Mouse (Mus musculus): ENCODE measurements around the gene Tnc.

The Tnc gene

DNA sequence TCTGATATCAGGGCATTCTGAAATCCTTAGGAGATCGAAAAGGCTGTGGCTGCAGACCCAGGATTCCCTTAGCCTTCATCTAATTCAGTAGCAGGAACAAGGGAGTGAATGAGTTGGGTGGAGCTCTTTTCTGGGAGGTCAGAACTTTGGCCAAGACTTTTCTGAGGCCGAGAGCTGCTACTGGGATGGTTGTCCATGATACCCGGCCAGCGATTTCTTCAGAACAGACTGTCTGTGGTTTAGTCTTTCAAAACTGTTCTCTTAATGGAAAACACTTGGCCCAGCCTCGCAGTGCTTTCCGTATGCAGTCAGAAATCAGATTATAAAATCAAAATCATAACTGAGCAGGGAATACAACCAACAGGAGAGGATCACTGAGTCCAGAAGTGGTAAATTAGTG is 21.2 kb downstream of the Tnc start:
- in situ Hi-C loops (cut with MboI; ENCODE audit: low sequenced_read_pairs): no loop called here

DNA sequence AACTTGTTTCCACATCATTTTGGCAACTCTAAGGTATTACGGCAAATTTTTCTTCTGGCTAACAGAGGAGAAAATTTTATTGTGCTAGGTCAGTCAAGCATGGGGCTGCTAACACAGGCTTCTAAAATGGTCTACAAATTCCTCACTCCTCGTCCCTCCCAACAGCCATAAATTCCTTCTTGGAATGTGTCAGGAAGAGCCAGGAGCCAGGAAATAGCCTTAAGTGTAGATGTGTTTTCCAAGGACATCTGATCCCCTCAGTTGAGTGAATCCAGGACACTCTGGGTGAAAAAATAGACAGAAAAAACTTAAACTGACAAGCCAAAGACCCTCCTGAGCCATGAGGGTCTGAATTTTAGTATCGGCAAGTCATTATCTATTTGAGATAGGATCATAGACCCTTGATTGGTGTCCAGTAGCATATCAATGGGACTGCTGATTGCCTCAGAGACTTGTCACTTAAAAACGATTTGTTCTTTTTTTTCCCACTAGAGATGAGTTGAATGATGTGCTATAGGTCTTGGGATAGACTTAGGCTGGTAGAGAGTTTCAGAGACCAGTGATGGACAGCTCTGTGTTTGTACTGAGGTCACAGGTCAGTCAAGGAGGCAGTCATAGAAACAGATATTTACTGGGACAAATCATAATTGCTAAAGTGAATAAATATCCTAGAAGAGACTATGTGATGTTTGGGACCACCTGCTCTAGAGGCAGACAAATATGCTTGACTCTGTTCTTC is 22.6 kb downstream of the Tnc start:
- in situ Hi-C loops (cut with MboI; ENCODE audit: low sequenced_read_pairs): no loop called here

DNA sequence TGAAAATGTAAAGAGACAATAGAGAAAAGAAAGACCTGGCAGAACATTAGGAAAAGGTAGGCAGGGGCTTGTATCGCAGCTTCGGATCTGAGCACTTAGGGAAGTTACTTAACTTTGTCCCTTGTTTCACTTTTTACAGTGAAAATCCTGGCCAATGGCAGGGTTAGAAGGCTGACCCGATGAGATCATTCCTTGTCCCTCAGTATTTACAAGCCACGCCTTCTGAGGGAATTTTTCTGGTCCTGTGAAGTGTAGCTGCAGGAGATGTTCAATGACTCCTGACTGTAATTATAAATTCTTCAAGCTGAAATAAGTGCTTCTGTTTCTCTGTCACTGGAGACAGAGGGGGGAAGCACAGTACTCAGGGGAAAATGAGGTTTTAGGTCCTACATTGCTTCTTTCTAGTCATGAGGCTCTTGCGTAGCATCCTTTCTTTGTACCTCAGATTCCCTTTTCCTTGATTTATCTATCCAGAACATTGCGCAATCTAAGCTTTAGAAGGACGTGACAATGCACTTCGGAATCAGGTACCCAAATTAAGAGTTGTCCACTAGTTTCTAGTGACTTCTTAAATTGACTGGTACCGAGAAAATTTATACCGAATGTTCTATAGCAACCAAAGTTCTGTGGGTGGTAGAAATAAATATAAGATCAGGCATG is 25.8 kb downstream of the Tnc start:
- in situ Hi-C loops (cut with MboI; ENCODE audit: low sequenced_read_pairs): no loop called here

DNA sequence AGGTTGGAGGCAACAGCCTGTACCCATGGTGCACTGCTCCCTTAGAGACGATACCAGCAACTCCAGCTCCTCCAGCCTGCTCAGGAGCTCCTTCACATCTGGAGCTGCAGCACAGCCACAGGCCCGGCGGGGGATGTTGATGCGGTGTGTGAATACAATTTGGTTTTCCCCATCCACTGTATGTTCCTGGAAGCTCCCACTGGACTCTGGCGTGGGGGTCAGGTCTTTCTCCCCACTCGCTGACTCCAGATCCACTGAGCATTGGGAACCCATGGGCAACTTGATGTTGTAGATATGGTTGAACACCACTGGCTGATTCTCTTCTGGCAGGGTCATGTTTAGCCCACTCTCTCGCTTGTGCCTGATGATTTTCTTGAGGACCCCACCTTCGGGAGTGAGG is 26.7 kb downstream of the Tnc start:
- in situ Hi-C loops (cut with MboI; ENCODE audit: low sequenced_read_pairs): no loop called here

DNA sequence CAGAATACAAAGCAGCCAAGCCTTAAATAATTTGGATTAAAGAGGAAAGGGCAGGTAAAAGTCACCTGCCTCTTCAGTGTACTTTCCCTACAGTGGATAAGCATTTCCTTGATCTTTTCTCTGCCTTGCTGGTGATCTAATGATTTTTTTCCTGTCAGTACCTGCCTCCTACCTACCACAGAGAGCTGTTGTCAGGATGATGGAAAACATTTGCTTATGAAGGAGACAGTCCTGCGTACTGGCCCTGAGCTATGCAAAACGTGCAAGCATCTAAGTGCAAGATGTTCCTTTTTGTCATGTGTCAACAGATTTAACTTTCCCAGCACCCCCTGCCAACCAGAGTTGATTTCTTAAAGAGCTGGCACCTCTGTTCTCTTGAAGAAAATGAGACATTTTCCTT is 35.5 kb downstream of the Tnc start:
- in situ Hi-C loops (cut with MboI; ENCODE audit: low sequenced_read_pairs): no loop called here

DNA sequence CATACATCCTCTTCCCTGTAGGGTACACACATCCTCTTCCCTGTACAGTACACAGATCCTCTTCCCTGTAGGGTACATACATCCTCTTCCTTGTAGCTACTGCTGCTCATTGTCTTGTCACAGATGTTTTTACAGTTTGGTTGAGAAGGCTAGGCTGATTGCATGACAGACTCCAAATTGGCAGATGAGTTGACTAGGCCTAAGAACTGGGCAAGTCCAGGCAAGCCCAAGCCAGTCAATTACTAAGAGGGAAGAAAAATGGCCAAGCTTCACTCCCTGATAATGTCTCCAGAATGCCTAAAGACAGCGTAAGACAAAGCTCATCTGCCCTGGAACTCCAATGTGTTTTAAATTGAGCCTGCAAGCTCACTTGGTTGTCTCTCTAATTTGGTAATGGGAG is 36.9 kb downstream of the Tnc start:
- in situ Hi-C loops (cut with MboI; ENCODE audit: low sequenced_read_pairs): no loop called here

DNA sequence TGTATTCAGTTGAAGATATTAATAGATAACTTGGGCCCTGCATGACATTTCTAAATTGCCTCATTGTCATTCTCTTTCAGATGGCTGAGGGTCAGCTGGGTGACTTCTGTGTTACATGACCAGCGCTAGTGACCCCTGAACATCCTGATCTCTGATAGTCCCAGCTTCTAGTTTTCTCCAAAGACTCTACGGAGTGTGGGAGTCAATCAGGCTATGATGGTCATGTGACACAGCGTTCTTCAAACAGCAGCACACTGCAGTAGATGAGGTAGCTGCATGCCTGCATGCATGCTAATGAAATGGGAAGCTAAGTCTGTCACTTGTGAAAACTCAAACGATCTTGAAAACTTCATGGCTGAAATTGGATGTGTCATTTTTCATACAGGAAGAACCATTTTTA is 41.6 kb downstream of the Tnc start:
- in situ Hi-C loops (cut with MboI; ENCODE audit: low sequenced_read_pairs): no loop called here

DNA sequence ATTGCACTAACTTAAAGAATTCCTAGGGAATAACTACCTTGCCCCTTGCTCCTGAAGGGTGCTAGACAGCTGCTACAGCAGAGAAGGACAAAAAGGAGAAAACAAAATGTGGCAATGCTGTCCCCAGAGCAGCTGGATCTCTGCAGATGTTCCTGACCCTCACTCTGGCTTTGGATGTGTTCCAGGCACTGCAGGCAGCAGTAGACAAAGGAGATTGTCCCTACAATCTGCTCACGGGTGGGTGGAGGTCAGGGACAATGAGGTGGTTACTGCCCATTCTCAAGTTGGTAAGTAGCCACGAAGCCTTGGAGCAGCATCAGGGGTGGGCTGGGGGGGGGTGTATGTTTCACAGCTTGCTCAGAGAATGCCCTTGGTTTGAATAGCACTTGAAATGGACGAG is 43.1 kb downstream of the Tnc start:
- in situ Hi-C loops (cut with MboI; ENCODE audit: low sequenced_read_pairs): no loop called here

DNA sequence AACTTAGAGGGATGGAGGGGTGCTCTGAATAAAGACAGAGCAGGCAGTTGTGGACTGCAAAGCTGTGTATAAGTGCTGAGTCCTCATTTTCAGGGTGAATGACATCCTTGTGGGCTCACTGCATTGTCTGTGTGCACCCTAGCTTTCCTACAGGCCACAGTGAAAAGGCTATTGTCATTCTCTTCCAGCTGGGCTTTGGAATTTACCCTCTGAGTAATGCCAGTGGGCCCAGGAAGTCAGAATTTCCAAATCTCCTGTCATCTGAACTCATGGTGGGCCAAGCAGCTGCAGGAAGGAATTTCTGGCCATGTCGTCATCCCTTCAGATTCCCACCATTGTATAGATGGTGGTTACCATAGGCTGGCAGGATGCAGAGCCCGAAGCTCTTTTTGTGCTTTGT is 44.6 kb downstream of the Tnc start:
- in situ Hi-C loops (cut with MboI; ENCODE audit: low sequenced_read_pairs): no loop called here

DNA sequence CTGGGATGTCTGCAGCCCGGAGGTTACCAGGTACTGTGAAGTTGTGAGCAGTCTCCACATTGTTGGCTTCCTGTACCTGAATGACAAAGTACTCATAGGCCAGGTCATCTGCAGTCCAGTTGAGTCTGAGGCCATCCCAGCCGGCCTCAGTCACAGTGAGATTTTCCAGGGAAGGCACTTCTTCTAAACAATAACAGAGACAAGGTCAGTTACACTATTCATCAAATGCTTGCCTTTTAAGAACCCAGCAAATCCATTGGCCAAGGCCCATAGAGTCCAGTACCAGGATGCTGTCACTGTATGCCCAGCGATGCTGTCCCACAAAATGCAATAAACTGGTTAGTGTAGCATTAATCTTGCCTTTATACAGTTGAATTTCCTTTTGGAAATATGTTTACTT is 46.0 kb downstream of the Tnc start:
- in situ Hi-C loops (cut with MboI; ENCODE audit: low sequenced_read_pairs): no loop called here

DNA sequence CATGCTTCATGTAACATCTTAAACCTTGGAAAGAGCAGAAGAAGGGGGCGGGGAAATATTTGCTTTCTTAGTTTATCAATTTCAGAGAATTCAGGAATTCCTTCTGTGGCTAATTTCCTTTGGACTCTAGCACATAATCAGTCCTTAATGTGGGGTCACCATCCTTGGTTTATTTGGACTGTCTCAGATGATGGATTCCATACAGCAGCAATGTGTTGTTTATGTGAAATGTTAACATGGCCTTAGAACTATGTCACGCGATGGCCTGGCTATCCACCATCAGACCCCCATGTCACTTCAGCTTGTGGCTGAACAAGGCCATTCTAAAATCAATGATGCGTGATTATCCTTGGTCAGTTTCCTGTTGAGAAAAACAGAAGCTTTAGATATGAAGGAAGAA is 46.5 kb downstream of the Tnc start:
- in situ Hi-C loops (cut with MboI; ENCODE audit: low sequenced_read_pairs): no loop called here

DNA sequence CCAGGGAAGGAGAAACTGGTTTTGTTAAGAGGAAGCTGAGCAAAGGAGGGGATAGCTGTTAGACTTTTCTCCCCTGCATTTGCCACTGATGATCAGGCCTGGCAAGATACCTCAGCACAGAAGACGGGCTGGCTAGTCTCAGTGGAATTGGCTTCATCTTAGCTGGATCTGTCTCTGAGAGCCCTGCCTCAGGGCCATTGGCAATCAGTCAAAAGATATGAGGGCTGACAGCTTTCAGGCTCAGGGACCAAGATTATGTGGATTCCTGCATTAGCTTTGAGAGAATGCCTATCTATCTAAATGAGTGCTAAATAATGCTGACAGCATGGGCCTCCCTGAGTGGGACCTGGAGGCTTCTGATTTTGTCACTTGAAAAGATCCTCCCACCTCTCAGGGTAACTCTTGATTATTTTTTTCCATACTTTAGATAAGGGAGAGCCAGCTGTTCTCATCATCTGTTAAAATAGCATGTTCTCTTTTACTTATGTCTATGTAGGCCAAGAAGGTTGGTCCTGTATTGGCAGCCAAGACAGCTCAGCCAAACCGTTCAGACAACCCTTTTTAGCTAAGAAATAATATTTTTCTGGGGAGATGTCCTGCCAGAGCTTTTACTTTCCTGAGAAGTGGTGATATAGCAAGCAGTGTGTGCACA is 53.2 kb downstream of the Tnc start:
- in situ Hi-C loops (cut with MboI; ENCODE audit: low sequenced_read_pairs): no loop called here

DNA sequence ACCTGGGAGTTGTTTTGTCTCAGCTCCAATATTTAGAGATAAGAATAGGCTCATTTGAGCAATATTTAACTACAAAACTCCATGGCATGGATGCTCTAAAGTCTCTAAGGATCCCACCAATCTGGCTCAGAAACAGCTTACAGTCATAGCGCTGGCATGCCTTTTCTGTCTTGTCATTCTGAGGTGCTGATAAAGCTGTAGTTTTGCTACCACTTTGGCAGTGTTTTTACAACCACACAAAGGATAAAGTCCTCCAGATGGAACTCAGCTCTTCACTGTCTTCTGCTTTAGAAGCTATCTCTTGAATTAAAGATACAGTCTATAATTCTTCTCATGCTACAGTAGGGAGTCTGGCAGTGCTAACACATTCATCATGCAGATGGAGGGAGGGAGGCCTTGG is 56.6 kb downstream of the Tnc start:
- in situ Hi-C loops (cut with MboI; ENCODE audit: low sequenced_read_pairs): no loop called here

DNA sequence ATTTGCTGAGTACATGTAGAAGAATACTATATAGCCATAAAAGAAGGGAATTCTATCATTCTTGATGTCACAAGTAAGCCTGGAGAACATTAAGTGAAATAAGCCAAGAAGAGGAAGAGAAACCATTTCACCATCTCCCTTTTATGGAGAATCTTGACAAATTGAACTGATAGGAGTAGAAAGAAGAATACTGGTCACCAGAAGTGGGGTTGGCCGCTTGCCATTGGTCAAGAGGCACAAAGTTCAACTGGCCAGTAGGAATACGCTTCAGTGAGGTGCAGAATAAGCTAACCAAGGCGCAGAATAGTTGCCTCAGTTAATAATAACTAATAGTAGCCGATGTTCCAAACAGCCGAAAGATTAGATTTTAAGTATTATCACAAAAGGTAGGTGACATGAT is 58.7 kb downstream of the Tnc start:
- in situ Hi-C loops (cut with MboI; ENCODE audit: low sequenced_read_pairs): no loop called here

DNA sequence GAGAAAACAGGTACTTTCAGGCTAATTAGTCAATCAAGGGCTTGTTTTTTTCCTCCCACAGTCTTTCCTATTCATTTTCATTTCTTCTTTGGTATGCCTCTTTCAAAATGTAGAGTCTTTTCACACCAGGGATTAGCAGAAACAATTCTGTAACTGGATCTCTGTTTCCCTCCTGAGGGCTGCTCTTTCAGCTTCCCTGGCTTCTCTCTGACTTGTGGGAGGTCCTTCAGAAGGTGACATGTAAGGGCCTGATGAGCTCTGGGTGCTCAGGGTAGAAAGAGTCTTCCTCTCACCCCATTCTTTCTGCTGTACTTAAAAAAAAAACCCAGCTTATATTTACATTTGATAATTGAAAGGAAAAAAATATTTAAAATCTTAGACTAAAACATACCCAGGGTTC is 60.2 kb downstream of the Tnc start:
- in situ Hi-C loops (cut with MboI; ENCODE audit: low sequenced_read_pairs): no loop called here

DNA sequence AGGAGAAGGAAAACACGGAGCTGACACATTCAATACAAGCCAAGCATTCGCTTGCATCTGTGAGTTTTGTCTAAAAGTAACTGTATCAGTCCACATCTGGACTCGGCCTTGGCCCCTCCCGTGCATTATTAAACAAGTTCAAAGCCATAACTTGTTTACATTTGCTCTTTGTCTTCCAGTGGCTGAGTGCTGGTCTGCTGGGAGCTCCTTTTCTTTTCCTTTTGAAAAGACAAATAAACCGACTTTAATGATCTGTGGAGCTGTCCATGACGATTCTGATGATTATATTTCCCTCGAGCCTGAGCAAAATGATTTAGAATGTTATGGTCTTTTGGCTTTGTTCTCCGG is 63.7 kb downstream of the Tnc start:
- in situ Hi-C loops (cut with MboI; ENCODE audit: low sequenced_read_pairs): no loop called here

DNA sequence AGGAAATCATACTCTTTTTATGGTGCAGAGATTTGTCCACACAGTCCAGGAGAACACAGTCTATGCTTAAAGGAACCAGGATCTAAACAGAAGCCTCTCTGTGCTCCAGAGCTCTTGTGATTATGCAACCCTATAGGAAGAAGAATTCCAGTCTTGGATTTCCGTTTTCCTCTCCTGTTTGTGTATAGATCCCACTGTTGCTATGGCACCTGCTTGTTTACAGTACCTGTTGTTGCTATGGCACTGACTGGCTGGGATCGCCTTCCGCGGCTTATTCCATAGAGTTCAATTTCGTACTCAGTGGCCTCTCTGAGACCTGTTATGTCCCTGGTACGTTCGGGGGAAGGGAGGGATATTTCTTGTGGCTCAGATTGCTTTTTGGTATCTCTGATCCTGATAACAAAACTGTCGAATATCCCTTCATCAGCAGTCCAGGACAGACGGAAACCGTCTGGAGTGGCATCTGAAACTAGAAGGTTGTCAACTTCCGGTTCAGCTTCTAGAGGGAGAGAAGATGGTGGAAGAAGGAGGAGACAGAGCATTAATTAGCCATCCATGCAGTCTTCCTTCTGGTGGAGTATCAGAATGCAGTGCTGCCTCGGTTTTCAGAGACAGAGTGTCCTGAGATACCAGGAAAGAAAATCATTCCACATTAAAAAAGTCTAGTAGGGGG is 64.3 kb downstream of the Tnc start:
- in situ Hi-C loops (cut with MboI; ENCODE audit: low sequenced_read_pairs): no loop called here

DNA sequence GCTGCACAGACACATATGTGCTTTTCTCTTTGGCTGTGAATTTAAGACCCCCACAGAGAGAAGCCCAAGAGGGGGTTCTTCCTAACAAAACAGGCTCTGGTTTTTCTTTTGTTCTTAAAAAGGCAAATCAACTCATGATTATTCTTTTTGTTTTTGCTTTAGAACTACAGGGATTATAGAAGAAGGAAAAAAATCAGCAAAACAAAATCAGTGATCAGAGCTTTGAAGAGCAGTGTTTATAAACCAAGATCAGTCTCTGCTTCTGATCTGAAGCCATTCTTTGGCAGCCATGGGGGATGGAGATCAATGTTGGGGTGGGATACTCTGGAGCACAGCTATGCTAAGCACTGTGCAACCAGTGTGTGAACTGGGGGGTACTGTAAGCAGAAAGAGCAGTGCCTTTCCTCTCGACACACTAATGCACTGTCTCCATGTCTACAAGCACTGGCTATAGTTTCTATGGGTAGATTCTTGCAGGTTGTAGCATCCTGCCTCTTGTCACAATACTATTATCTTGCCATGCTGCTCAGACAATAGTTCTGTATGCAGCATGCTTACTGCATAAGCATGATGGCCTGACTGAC is 66.5 kb downstream of the Tnc start:
- in situ Hi-C loops (cut with MboI; ENCODE audit: low sequenced_read_pairs): no loop called here

DNA sequence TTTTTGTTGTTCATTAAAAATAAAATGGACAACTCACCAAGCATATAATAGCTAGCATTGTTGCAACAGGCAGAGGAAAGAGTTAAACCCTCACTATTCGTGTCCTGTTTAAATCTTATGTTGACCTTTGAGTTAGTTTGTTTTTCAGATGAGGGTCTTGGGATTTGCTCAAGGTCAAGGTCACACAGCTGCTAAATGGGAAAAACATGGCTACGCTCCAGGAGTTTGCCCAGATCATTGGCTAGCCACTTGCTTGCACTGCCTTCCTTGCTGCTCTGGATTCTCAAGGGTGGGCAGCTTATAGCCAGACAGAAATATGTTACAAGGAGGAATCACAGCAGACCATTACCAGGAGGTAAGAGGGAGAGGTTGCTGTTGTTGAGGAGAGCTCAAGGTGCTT is 67.2 kb downstream of the Tnc start:
- in situ Hi-C loops (cut with MboI; ENCODE audit: low sequenced_read_pairs): no loop called here

DNA sequence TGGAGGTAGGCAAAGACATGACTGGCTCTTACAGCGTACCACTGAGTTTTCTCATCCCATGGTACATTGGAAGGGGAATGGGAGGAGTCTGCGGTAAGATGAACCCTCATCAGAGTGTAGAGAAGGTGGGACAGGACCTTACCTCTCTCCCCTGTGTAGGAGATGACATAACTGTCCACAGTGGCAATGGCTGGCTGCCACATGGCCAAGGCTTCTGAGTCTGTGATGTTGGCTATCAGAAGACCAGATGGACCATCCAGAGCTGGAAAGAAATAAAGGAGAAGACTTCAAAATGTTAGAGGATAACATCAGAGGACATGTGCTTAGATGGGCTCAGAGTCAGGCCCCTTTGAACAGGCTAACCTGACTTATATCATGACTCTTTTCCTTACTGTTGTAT is 74.3 kb downstream of the Tnc start:
- in situ Hi-C loops (cut with MboI; ENCODE audit: low sequenced_read_pairs): no loop called here

DNA sequence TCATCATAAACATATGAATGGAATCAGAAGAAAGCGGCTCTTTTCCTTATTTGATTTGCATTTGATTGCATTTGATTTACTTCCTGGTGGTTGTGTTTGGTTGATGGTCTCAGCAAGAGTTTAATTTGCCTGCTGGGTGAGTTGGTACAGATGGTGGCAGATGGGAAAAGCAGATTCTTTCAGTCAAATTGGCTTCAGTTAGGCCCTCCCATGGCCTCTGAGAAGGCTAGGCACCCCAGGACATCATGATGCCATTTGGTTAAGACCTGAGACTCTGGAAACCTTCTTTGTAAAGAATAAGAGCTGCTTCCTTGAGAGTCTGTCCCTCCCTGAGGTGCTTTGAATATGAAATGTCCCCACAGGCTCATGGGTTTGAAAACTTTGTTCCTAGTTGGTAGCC is 75.1 kb downstream of the Tnc start:
- in situ Hi-C loops (cut with MboI; ENCODE audit: low sequenced_read_pairs): no loop called here

DNA sequence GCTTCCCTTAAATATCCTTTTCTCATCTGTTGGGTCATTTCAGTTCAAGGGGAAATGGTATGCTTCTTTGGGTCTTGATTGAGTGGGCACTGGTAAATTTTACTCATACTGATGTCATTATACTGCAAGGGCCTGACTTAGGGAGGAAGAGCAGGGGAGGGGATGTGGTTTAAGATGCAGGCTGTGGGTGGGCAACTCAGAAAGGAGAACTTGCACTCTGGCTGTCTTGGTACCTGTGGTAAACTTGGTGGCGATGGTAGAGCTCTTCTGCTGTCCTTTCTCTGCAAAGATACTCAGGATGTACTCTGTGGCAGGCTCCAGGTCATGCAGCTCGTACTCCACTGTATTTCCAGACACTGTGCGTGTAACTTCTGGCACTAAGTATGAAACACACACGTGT is 75.9 kb downstream of the Tnc start:
- in situ Hi-C loops (cut with MboI; ENCODE audit: low sequenced_read_pairs): no loop called here

All from CH12F3 (cell line).